Mouse (Mus musculus) lung, postnatal 10 days (tissue): Measurements from ENCODE around the gene Gm10024.
"Not testable (repeated sequence)": the region's sequence is repeated elsewhere in the genome, so short reads cannot be mapped to it uniquely, and the experiment has no call there.

Experiments used
- DNase-seq: peaks from one replicate; pipeline ENCODE4 v3.0.0; 2021

Gm10024 gene

DNA sequence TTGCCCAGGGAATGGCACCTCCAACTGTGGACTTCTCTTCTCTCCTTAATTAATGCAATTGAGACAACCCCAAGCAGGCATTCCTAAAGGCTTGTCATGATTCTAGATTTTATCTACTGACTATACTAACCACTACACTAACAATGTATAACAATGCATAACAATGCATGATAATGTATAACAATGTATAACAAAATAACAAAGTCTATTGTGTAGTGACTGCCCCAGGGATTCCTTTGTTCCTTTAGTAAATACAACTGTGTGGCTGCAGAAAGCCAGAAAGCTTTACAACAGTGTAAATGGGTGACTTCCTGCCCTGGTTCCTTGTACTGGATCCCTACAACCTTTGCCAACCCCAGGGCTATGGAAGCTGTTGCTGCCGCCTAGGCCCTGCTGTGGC is 24.7 kb downstream of the Gm10024 start:
- no peak for DNase-seq

DNA sequence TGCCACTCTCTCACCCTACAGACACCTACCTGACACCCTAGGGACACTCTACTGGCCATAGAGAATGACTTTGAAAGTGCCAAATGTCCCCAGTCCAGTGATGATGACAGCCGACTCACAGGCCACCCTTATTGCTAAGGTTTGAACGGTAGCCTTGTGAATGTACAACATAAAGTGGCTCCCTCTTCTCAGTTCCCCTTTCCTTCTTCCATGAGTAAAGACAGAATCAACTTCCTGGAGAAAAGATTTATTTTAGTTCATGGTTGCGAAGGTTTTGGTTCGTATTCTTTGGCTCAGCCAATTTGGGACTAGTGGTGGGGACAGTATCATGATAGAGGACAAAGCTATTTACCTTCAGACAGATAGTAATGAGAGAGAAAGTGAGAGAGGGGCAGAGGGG is 27.7 kb downstream of the Gm10024 start:
- DNase-seq: no peak

DNA sequence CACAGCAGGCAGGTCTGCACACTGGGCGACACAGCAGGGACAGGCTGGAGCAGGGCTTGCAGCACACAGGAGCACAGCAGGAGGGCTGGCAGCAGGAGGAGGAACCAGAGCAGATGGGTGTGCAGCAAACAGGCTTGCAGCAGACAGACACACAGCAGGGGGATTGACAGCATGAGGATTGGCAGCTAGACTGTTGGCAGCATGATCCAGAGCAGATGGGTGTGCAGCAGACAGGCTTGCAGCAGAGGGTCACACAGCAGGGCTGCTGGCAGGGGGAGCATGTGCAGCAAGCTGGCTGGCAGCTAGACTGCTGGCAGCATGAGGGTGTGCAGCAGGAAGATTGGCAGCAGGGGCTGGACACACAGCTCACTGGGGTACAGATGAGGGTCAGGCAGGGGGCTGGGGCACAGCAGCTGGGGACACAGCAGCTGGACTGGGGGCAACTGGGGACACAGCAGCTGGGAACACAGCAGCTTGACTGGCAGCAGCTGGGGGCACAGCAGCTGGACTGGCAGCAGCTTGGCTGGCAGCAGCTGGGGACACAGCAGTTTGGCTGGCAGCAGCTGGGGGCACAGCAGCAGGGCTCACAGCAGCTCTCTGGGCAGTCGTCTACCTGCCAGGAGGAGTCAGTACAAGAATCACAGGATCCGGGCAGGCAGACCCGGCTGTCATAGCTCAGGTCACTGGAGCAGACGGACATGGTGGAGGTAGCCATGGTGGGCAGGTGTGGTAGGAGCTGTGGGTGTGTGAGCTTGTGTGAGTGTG is 30.8 kb downstream of the Gm10024 start, which contains the start of gene Gm18596:
Gene Gm18596 (minus strand): TSS at position 715 of the 765 bp plus-strand sequence.
- not testable (repeated sequence) for DNase-seq

DNA sequence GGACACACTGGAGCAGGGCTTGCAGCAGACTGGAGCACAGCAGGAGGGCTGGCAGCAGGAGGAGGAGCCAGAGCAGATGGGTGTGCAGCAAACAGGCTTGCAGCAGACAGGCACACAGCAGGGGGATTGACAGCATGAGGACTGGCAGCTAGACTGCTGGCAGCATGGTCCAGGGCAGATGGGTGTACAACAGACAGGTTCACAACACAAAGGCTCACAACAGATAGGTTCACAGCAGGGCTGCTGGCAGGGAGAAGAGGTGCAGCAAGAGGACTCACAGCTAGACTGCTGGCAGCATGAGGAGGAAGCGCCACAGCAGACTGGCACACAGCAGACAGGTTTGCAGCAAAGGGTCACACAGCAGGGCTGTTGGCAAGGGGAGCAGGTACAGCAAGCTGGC is 39.4 kb downstream of the Gm10024 start:
- not testable (repeated sequence) for DNase-seq

DNA sequence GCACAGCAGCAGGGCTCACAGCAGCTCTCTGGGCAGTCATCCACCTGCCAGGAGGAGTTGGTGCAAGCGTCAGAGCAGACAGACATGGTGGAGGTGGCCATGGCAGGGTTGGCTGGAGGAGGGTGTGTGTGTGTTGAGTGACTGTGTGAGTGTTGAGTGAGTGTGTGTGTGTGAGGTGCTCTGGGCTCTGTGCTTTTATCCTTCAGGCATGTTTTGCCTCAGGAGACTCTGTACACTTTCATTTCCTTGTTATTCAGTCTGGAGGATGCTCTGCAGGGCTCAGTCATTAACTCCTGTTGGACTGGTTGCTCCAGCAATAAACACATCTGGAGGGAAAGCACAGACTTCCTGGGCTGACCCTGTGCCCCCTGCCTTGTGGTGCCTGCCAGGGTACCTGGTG is 40.0 kb downstream of the Gm10024 start, which contains the start of gene Gm9736:
Gene Gm9736 (minus strand): TSS at position 101 of the 400 bp plus-strand sequence.
- not testable (repeated sequence) for DNase-seq

DNA sequence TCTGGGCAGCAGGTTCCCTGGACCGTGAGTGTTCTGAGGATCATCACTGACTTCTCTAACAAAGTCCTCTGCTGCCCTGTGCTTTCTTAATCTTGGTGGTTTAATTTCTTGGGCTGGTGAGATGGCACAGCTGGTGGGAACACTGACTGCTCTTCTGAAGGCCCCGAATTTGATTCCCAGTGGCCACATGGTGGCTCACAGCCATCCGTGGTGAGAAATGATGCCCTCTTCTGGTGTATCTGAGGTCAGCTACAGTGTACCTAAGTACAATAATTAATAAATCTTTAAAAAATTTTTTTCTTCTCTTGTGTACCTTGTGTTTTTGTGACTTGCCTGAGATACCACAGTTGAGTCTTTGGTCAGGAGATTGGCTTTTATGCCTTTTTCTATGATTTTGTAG is 41.1 kb downstream of the Gm10024 start:
- DNase-seq: not testable (repeated sequence)

DNA sequence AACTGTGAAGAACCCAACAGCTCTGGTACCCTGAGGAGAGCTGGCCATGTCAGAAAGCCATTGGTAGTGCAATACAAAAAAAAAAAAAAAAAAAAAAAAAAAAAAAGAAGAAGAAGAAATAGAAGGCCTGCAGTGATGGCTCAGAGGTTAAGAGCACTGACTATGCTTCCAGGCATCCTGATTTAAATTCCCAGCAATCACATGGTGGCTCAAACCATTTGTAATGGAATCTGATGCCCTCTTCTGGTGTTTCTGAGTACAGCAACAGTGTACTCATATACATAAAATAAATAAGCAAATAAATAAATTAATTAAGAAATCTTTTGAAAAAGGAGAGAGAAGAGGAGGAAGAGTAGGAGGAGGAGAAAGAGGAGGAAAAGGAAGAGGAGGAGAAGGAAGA is 42.2 kb downstream of the Gm10024 start:
- DNase-seq: no peak

DNA sequence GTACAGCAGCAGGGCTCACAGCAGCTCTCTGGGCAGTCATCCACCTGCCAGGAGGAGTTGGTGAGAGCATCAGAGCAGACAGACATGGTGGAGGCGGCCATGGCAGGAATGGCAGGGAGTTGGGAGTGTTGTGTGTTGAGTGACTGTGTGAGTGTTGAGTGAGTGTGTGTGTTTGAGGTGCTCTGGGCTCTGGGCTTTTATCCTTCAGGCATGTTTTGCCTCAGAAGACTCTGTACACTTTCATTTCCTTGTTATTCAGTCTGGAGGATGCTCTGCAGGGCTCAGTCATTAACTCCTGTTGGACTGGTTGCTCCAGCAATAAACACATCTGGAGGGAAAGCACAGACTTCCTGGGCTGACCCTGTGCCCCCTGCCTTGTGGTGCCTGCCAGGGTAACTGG is 48.3 kb downstream of the Gm10024 start, which contains the start of gene Gm3233:
Gene Gm3233 (minus strand): TSS at position 101 of the 400 bp plus-strand sequence.
- DNase-seq: not testable (repeated sequence)
